Mouse (Mus musculus) testis, postnatal 14 days (tissue): ENCODE data around the gene Maml1.

ENCODE experiments used
- DNase-seq: peaks from one replicate; pipeline ENCODE4 v3.0.0; 2021; ENCODE audit warnings: low spot score

The Maml1 gene

GRCm38 (mm10) chr11:50279005-50279404 is 13.1 kb downstream of the Maml1 start:
- no peak for DNase-seq

GRCm38 (mm10) chr11:50277706-50278105 is 14.4 kb downstream of the Maml1 start:
- DNase-seq: no peak

GRCm38 (mm10) chr11:50277025-50277424 is 15.1 kb downstream of the Maml1 start:
- DNase-seq: no peak

GRCm38 (mm10) chr11:50275568-50276151 is 16.5 kb downstream of the Maml1 start:
- DNase-seq: no peak

- DNase-seq: no peak
Measured at GRCm38 (mm10) chr11:50275077-50275476, 17.0 kb downstream of the Maml1 start.

GRCm38 (mm10) chr11:50272819-50273218 is 19.3 kb downstream of the Maml1 start:
- DNase-seq: no peak

- DNase-seq: no peak
Measured at GRCm38 (mm10) chr11:50269885-50270284, 22.2 kb downstream of the Maml1 start.

GRCm38 (mm10) chr11:50269163-50269562 is 22.9 kb downstream of the Maml1 start:
- no peak for DNase-seq

- no peak for DNase-seq
Measured at GRCm38 (mm10) chr11:50266997-50267396, 25.1 kb downstream of the Maml1 start.

GRCm38 (mm10) chr11:50265931-50266330 is 26.2 kb downstream of the Maml1 start:
- no peak for DNase-seq

- DNase-seq: no peak
Measured at GRCm38 (mm10) chr11:50263198-50263597, 28.9 kb downstream of the Maml1 start.

GRCm38 (mm10) chr11:50262020-50262419 is 30.1 kb downstream of the Maml1 start:
- DNase-seq: no peak

- no peak for DNase-seq
Measured at GRCm38 (mm10) chr11:50258310-50258709, 33.8 kb downstream of the Maml1 start.

- DNase-seq: no peak
Measured at GRCm38 (mm10) chr11:50256615-50257014, 35.5 kb downstream of the Maml1 start.

- DNase-seq: peak; percentile 33
Measured at GRCm38 (mm10) chr11:50254010-50254580, 38.0 kb downstream of the Maml1 start.

- no peak for DNase-seq
Measured at GRCm38 (mm10) chr11:50253393-50253792, 38.7 kb downstream of the Maml1 start.

- DNase-seq: no peak
Measured at GRCm38 (mm10) chr11:50252684-50253265, 39.3 kb downstream of the Maml1 start.

- no peak for DNase-seq
Measured at GRCm38 (mm10) chr11:50252166-50252565, 39.9 kb downstream of the Maml1 start.

- no peak for DNase-seq
Measured at GRCm38 (mm10) chr11:50248473-50249171, 43.5 kb downstream of the Maml1 start.

- DNase-seq: no peak
Measured at GRCm38 (mm10) chr11:50245269-50245668, 46.8 kb downstream of the Maml1 start.

GRCm38 (mm10) chr11:50243926-50244325 is 48.2 kb downstream of the Maml1 start:
- no peak for DNase-seq

- DNase-seq: no peak
Measured at GRCm38 (mm10) chr11:50240235-50240911, 51.7 kb downstream of the Maml1 start.
